Mouse (Mus musculus): Measurements from ENCODE around the gene Zfp428. TPM values are rescaled to one million over a fixed set of nuclear protein-coding genes. Genes with fewer than 3 reads are reported as not detected.

Zfp428 gene
- polyA plus RNA-seq, 1 experiment from 2014 or later, result 32.0 TPM

Other genes with a start within 250 kb of the Zfp428 start
- 5.4 and 6.1 TPM in 2 replicates for gene Zfp93, start 236.6 kb upstream of the Zfp428 start, polyA plus RNA-seq (2015; fragmentation: Nextera tagmentation; extraction: Ambion mirVana)
- gene Zfp61, start 205.8 kb upstream of the Zfp428 start, polyA plus RNA-seq (2015; fragmentation: Nextera tagmentation; extraction: Ambion mirVana), result 23.6 and 24.6 TPM in 2 replicates
- 6.0 and 7.5 TPM in 2 replicates for gene Zfp94, start 190.3 kb upstream of the Zfp428 start, polyA plus RNA-seq (2015; fragmentation: Nextera tagmentation; extraction: Ambion mirVana)
- gene Tescl, start 173.1 kb upstream of the Zfp428 start, polyA plus RNA-seq (2015; fragmentation: Nextera tagmentation; extraction: Ambion mirVana), result 0.18 and 0.27 TPM in 2 replicates
- not detected in 2 replicates for gene Lypd5, start 157.8 kb upstream of the Zfp428 start, polyA plus RNA-seq (2015; fragmentation: Nextera tagmentation; extraction: Ambion mirVana)
- 2.7 and 3.4 TPM in 2 replicates for gene Kcnn4, start 136.7 kb upstream of the Zfp428 start, polyA plus RNA-seq (2015; fragmentation: Nextera tagmentation; extraction: Ambion mirVana)
- gene Smg9, start 107.4 kb upstream of the Zfp428 start, polyA plus RNA-seq (2015; fragmentation: Nextera tagmentation; extraction: Ambion mirVana), result 19.6 and 21.8 TPM in 2 replicates
- not detected in 2 replicates for gene Irgc1, start 54.7 kb upstream of the Zfp428 start, polyA plus RNA-seq (2015; fragmentation: Nextera tagmentation; extraction: Ambion mirVana)
- 8.7 and 10.5 TPM in 2 replicates for gene Plaur, start 44.5 kb upstream of the Zfp428 start, polyA plus RNA-seq (2015; fragmentation: Nextera tagmentation; extraction: Ambion mirVana)
- 2.8 and 3.3 TPM in 2 replicates for gene Cadm4, start 25.0 kb upstream of the Zfp428 start, polyA plus RNA-seq (2015; fragmentation: Nextera tagmentation; extraction: Ambion mirVana)
- 0.14 and 0.24 TPM in 2 replicates for gene AC161166.1, start 5.4 kb downstream of the Zfp428 start, polyA plus RNA-seq (2015; fragmentation: Nextera tagmentation; extraction: Ambion mirVana)
- gene Irgq, start 23.7 kb downstream of the Zfp428 start, polyA plus RNA-seq (2015; fragmentation: Nextera tagmentation; extraction: Ambion mirVana), result 5.3 and 5.7 TPM in 2 replicates
- gene Pinlyp, start 39.1 kb downstream of the Zfp428 start, polyA plus RNA-seq (2015; fragmentation: Nextera tagmentation; extraction: Ambion mirVana), result not detected in 2 replicates
- 79.9 and 101 TPM in 2 replicates for gene Xrcc1, start 39.3 kb downstream of the Zfp428 start, polyA plus RNA-seq (2015; fragmentation: Nextera tagmentation; extraction: Ambion mirVana)
- gene Ethe1, start 80.5 kb downstream of the Zfp428 start, polyA plus RNA-seq (2015; fragmentation: Nextera tagmentation; extraction: Ambion mirVana), result 35.7 and 36.7 TPM in 2 replicates
- gene Zfp575, start 80.6 kb downstream of the Zfp428 start, polyA plus RNA-seq (2015; fragmentation: Nextera tagmentation; extraction: Ambion mirVana), result 3.2 and 3.6 TPM in 2 replicates
- gene Phldb3, start 103.8 kb downstream of the Zfp428 start, polyA plus RNA-seq (2015; fragmentation: Nextera tagmentation; extraction: Ambion mirVana), result 0.35 and 0.39 TPM in 2 replicates
- 0.44 and 0.64 TPM in 2 replicates for gene Lypd3, start 129.5 kb downstream of the Zfp428 start, polyA plus RNA-seq (2015; fragmentation: Nextera tagmentation; extraction: Ambion mirVana)
- gene Tex101, start 169.7 kb downstream of the Zfp428 start, polyA plus RNA-seq (2015; fragmentation: Nextera tagmentation; extraction: Ambion mirVana), result 0.14 and 0.15 TPM in 2 replicates
- not detected in 2 replicates for gene BC049730, start 202.2 kb downstream of the Zfp428 start, polyA plus RNA-seq (2015; fragmentation: Nextera tagmentation; extraction: Ambion mirVana)
- gene Gm4763, start 219.9 kb downstream of the Zfp428 start, polyA plus RNA-seq (2015; fragmentation: Nextera tagmentation; extraction: Ambion mirVana), result not detected in 2 replicates

Measured in intestine, embryonic 15.5 days (tissue).